ENCODE assay signal across 28 mouse cellular contexts in the genomic region with DNA sequence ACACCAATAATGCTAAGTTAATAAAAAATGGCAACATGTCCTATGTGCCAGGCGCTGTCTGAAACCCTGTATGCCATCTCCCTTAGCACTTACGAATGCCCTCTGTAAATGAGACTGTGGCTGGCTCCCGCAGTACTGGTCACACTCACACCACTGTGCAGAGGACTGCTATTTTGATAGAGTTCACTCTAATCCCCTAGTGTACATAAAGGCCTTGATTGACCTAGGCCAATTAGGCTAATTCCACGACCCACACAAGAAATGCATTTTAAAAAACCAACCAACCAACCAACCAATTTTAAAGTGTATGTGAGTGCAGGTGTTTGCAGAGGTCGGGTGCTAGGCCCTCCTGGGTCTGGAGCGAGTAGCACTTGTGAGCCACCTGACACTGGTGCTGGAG. TPM values are rescaled to one million over a fixed set of nuclear protein-coding genes. Genes with fewer than 3 reads are reported as not detected.
DNase-seq lines count a peak whose midpoint lies in the region; ATAC-seq lines count a peak whose summit lies in the region.
"Had no signal": no experiment of that assay in that cellular context is flagged by ENCODE, and none has a peak within 500 bp of the region (broad histone marks: within the 10 kb centered on the region; RNA-seq: fewer than 3 reads in every experiment).

No protein-coding gene starts in this region.

- H3K4me2 ChIP-seq in forebrain, embryonic 11.5 days (ENCODE audit: low read depth, low read length, severe bottlenecking) = no peak overlapping the region
- H3K4me2 ChIP-seq in forebrain, embryonic 15.5 days (replicated peaks) = no peak overlapping the region
- H3K4me2 ChIP-seq in limb, embryonic 12.5 days = no peak overlapping the region
- no peak overlapping the region for H3K4me2 ChIP-seq in limb, embryonic 15.5 days
- H3K4me2 ChIP-seq: embryonic facial prominence, embryonic 13.5 days; forebrain, embryonic 13.5 days; heart, embryonic 13.5 days; hindbrain, embryonic 12.5 days had no signal

- H3K27me3 ChIP-seq in forebrain, embryonic 11.5 days (ENCODE audit: control insufficient read depth, insufficient read depth, low read length) = 0 out of 2 replicates have a peak, but pooled peaks cover under 1% of the 10 kb centered on the region
- H3K27me3 ChIP-seq in forebrain, embryonic 15.5 days = no peaks in the 10 kb centered on the region
- no peaks in the 10 kb centered on the region for H3K27me3 ChIP-seq in limb, embryonic 12.5 days
- no peaks in the 10 kb centered on the region for H3K27me3 ChIP-seq in limb, embryonic 10.5 days (ENCODE audit: low read depth, poor library complexity, severe bottlenecking)
- H3K27me3 ChIP-seq in embryonic facial prominence, embryonic 10.5 days (replicated peaks; ENCODE audit: low read depth, poor library complexity, severe bottlenecking) = peaks cover 1% of the 10 kb centered on the region; the same call in 1 of the 2 replicates
- H3K27me3 ChIP-seq in limb, embryonic 15.5 days = no peaks in the 10 kb centered on the region
- H3K27me3 ChIP-seq: forebrain, embryonic 13.5 days; heart, embryonic 13.5 days; hindbrain, embryonic 12.5 days had no signal

- no peak for ATAC-seq in forebrain, embryonic 11.5 days (replicated peaks; ENCODE audit: low FRiP score)
- ATAC-seq in forebrain, embryonic 15.5 days (replicated peaks) = no peak
- no peak for ATAC-seq in limb, embryonic 12.5 days (ENCODE audit: insufficient number of reproducible peaks, insufficient read depth, low FRiP score, low TSS enrichment, low read depth)
- no peak for ATAC-seq in limb, embryonic 15.5 days (ENCODE audit: insufficient number of reproducible peaks, low FRiP score, low TSS enrichment, low read depth)
- ATAC-seq: activated CD4-positive, CD25-positive, alpha-beta regulatory T cell, adult 4 months; forebrain, embryonic 13.5 days; forebrain, postnatal 0 days; hindbrain, postnatal 0 days; inflammation-experienced regulatory T-cells, adult 6 months had no signal

- no peak overlapping the region for H3K27ac ChIP-seq in forebrain, embryonic 11.5 days (ENCODE audit: low read depth, low read length)
- H3K27ac ChIP-seq in forebrain, embryonic 15.5 days (replicated peaks) = no peak overlapping the region
- H3K27ac ChIP-seq in limb, embryonic 12.5 days = peak overlapping the region; percentile 53; the same call in 1 of the 2 replicates
- H3K27ac ChIP-seq in limb, embryonic 10.5 days = no peak overlapping the region
- 0 out of 2 replicates have a peak overlapping the region, but pooled peaks have one; percentile 40 for H3K27ac ChIP-seq in embryonic facial prominence, embryonic 10.5 days (replicated peaks)
- H3K27ac ChIP-seq in limb, embryonic 15.5 days = peak overlapping the region; percentile 50; the same call in 1 of the 2 replicates
- H3K27ac ChIP-seq: embryonic facial prominence, embryonic 13.5 days; forebrain, embryonic 13.5 days; gastrocnemius, adult 2 months; heart, embryonic 10.5 days; heart, embryonic 13.5 days; hindbrain, postnatal 0 days had no signal

- peak overlapping the region; percentile 20; the same call in 1 of the 2 replicates for H3K9ac ChIP-seq in forebrain, embryonic 11.5 days (ENCODE audit: low read length)
- H3K9ac ChIP-seq in forebrain, embryonic 15.5 days (replicated peaks) = no peak overlapping the region
- H3K9ac ChIP-seq in limb, embryonic 12.5 days (replicated peaks) = no peak overlapping the region
- no peak overlapping the region for H3K9ac ChIP-seq in limb, embryonic 15.5 days
- H3K9ac ChIP-seq: embryonic facial prominence, embryonic 13.5 days; forebrain, embryonic 13.5 days; forebrain, postnatal 0 days; heart, embryonic 13.5 days; hindbrain, embryonic 12.5 days had no signal

- DNase-seq in forebrain, embryonic 11.5 days (ENCODE audit: low spot score) = no peak
- DNase-seq in limb, embryonic 10.5 days (ENCODE audit: low spot score) = no peak
- DNase-seq in embryonic facial prominence, embryonic 10.5 days (ENCODE audit: low spot score) = no peak
- no peak for DNase-seq in adrenal gland, adult 18-20 months (ENCODE audit: low spot score in 2 of 2)
- DNase-seq in layer of hippocampus, postnatal 10 days (ENCODE audit: low spot score in 2 of 2) = no peak
- DNase-seq: adrenal gland, postnatal 10 days; adrenal gland, postnatal 36 days; cerebellum, adult 18-20 months; cerebellum, adult 9-10 months; cerebellum, postnatal 25 days; forebrain, postnatal 0 days; gastrocnemius, adult 2 months; gastrocnemius, postnatal 14 days; heart, adult 18-20 months; heart, postnatal 14 days; heart, postnatal 4 days had no signal

- no peaks in the 10 kb centered on the region for H3K9me3 ChIP-seq in forebrain, embryonic 11.5 days (ENCODE audit: control insufficient read depth, low read length)
- no peaks in the 10 kb centered on the region for H3K9me3 ChIP-seq in forebrain, embryonic 15.5 days
- no peaks in the 10 kb centered on the region for H3K9me3 ChIP-seq in limb, embryonic 12.5 days
- H3K9me3 ChIP-seq in limb, embryonic 10.5 days (replicated peaks) = no peaks in the 10 kb centered on the region
- no peaks in the 10 kb centered on the region for H3K9me3 ChIP-seq in embryonic facial prominence, embryonic 10.5 days
- no peaks in the 10 kb centered on the region for H3K9me3 ChIP-seq in limb, embryonic 15.5 days
- H3K9me3 ChIP-seq: embryonic facial prominence, embryonic 13.5 days; forebrain, embryonic 13.5 days; heart, embryonic 10.5 days; heart, embryonic 13.5 days; hindbrain, embryonic 12.5 days had no signal

- peaks cover 13% of the 10 kb centered on the region for H3K4me1 ChIP-seq in forebrain, embryonic 11.5 days (replicated peaks; ENCODE audit: control insufficient read depth, insufficient read depth, low read length)
- H3K4me1 ChIP-seq in forebrain, embryonic 15.5 days = peaks cover 18% of the 10 kb centered on the region
- H3K4me1 ChIP-seq in limb, embryonic 12.5 days (replicated peaks) = peaks cover 83% of the 10 kb centered on the region
- peaks cover 54% of the 10 kb centered on the region for H3K4me1 ChIP-seq in limb, embryonic 10.5 days
- peaks cover 75% of the 10 kb centered on the region for H3K4me1 ChIP-seq in embryonic facial prominence, embryonic 10.5 days
- H3K4me1 ChIP-seq in limb, embryonic 15.5 days = peaks cover 43% of the 10 kb centered on the region

- no peaks in the 10 kb centered on the region for H3K36me3 ChIP-seq in forebrain, embryonic 11.5 days (ENCODE audit: control insufficient read depth, insufficient read depth, low read length)
- no peaks in the 10 kb centered on the region for H3K36me3 ChIP-seq in forebrain, embryonic 15.5 days
- H3K36me3 ChIP-seq in limb, embryonic 12.5 days = no peaks in the 10 kb centered on the region
- 0 out of 2 replicates have a peak, but pooled peaks cover 2% of the 10 kb centered on the region for H3K36me3 ChIP-seq in limb, embryonic 10.5 days
- peaks cover 4% of the 10 kb centered on the region; the same call in 1 of the 2 replicates for H3K36me3 ChIP-seq in embryonic facial prominence, embryonic 10.5 days (replicated peaks)
- H3K36me3 ChIP-seq in limb, embryonic 15.5 days = no peaks in the 10 kb centered on the region
- H3K36me3 ChIP-seq: embryonic facial prominence, embryonic 13.5 days; hindbrain, embryonic 12.5 days had no signal

- no peak overlapping the region for H3K4me3 ChIP-seq in forebrain, embryonic 11.5 days (ENCODE audit: low read depth, low read length)
- H3K4me3 ChIP-seq in forebrain, embryonic 15.5 days = no peak overlapping the region
- H3K4me3 ChIP-seq in limb, embryonic 12.5 days (replicated peaks) = no peak overlapping the region
- H3K4me3 ChIP-seq in limb, embryonic 10.5 days = no peak overlapping the region
- no peak overlapping the region for H3K4me3 ChIP-seq in embryonic facial prominence, embryonic 10.5 days
- H3K4me3 ChIP-seq in limb, embryonic 15.5 days = no peak overlapping the region
- H3K4me3 ChIP-seq: embryonic facial prominence, embryonic 13.5 days; erythroblast, embryonic 14.5 days; forebrain, embryonic 13.5 days; gastrocnemius, adult 2 months; heart, embryonic 10.5 days; heart, embryonic 13.5 days; hindbrain, embryonic 12.5 days had no signal

- WGBS in forebrain, embryonic 11.5 days = 49% methylated on average over 6 of the region's 6 CpGs
- WGBS in forebrain, embryonic 15.5 days = 38% methylated on average over 6 of the region's 6 CpGs
- 79% methylated on average over 6 of the region's 6 CpGs for WGBS in limb, embryonic 12.5 days
- 79% methylated on average over 6 of the region's 6 CpGs for WGBS in limb, embryonic 10.5 days
- WGBS in embryonic facial prominence, embryonic 10.5 days = 71% methylated on average over 6 of the region's 6 CpGs
- WGBS in limb, embryonic 15.5 days = 67% methylated on average over 6 of the region's 6 CpGs

RNA-seq across cellular contexts. Expression of a gene that starts 25.3 kb away (rescaled TPM):
- polyA plus RNA-seq in forebrain, embryonic 11.5 days (2014; fragmentation: Nextera tagmentation; extraction: Ambion mirVana) = 128 and 143 TPM in 2 replicates
- 25.6 and 25.8 TPM in 2 replicates for polyA plus RNA-seq in forebrain, embryonic 15.5 days (2015; fragmentation: Nextera tagmentation; extraction: Ambion mirVana)
- 431 and 545 TPM in 2 replicates for polyA plus RNA-seq in limb, embryonic 12.5 days (2016; fragmentation: Nextera tagmentation; extraction: Ambion mirVana)
- 72.8 and 186 TPM in 2 replicates for polyA plus RNA-seq in limb, embryonic 10.5 days (2016; fragmentation: Nextera tagmentation; extraction: Ambion mirVana)
- polyA plus RNA-seq in embryonic facial prominence, embryonic 10.5 days (2016; fragmentation: Nextera tagmentation; extraction: Ambion mirVana) = 271 and 282 TPM in 2 replicates
- 807 and 885 TPM in 2 replicates for polyA plus RNA-seq in limb, embryonic 15.5 days (2015; fragmentation: Nextera tagmentation; extraction: Ambion mirVana)
- total RNA-seq in adrenal gland, adult 18-20 months (2021) = not detected
- 1 to 10 TPM; 1.0 to 2.6 TPM for total RNA-seq in layer of hippocampus, postnatal 10 days (2021)
- total RNA-seq: adrenal gland, postnatal 36 days had no signal
- polyA plus RNA-seq: erythroblast, embryonic 14.5 days; inflammation-experienced regulatory T-cells, adult 6 months had no signal

Comparison
In these comparisons a context has a peak if more than half of its experiments do, and no peak if none do; other contexts are left out.
1. H3K27ac ChIP-seq: peak in limb, embryonic 12.5 days (single experiment), embryonic facial prominence, embryonic 10.5 days (single experiment) and limb, embryonic 15.5 days (single experiment); none in forebrain, embryonic 11.5 days (single experiment), forebrain, embryonic 15.5 days (single experiment) and limb, embryonic 10.5 days (single experiment).